Mouse (Mus musculus): ENCODE data around the gene Lyz2. TPM values are rescaled to one million over a fixed set of nuclear protein-coding genes. Genes with fewer than 3 reads are reported as not detected.

The Lyz2 gene
- 45.1 TPM for total RNA-seq (2023)

DNA sequence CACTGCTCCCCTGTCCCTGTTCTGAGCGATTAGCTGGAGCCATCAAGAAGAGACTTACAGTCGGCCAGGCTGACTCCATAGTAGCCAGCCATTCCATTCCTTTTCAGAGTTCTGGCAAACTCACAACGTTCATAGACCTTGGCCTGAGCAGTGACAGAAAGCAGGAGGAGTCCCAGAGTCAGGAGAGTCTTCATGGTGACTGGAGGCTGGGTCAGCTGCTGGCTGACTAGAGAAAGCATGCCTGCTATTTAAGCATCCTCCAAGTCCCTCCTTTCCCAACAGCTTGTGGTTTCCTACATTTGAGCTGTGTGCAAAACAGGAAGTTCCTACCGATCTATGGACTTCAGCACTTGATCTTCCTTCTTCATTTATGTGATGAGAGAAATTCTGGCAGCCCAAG lies at the start of gene Lyz2:
TSS of gene Lyz2 (minus strand) at position 273 of the 400 bp plus-strand sequence.

GRCm38 (mm10) chr10:117292671-117293070 lies 10.6 kb upstream of the Lyz2 start, which contains the start of gene Lyz1:
Gene Lyz1 (minus strand): TSS chr10:117292868.

GRCm38 (mm10) chr10:117238603-117239002 lies 43.5 kb downstream of the Lyz2 start, which contains the start of gene 9530003J23Rik:
Gene 9530003J23Rik (minus strand): TSS chr10:117238703.

Other genes with a start within 250 kb of the Lyz2 start
- not detected for gene Lrrc10, start 237.0 kb downstream of the Lyz2 start, total RNA-seq (2023)
- gene Cct2, start 218.5 kb downstream of the Lyz2 start, total RNA-seq (2023): 269 TPM
- gene Frs2, start 133.8 kb downstream of the Lyz2 start, total RNA-seq (2023): 32.2 TPM
- gene Yeats4, start 57.8 kb downstream of the Lyz2 start, total RNA-seq (2023): 93.7 TPM
- not detected for gene 9530003J23Rik, start 43.6 kb downstream of the Lyz2 start, total RNA-seq (2023)
- gene Lyz1, start 10.5 kb upstream of the Lyz2 start, total RNA-seq (2023): 2.9 TPM
- gene Cpsf6, start 97.7 kb upstream of the Lyz2 start, total RNA-seq (2023): 108 TPM